Mouse (Mus musculus) gastrocnemius, adult 18-20 months (tissue): ENCODE data around the gene Camta2. TPM values are rescaled to one million over a fixed set of nuclear protein-coding genes. Genes with fewer than 3 reads are reported as not detected.
A peak's percentile ranks its signal among the peaks of the same experiment; 100 is the strongest.

Experiments
- DNase-seq: peaks from one replicate; pipeline ENCODE4 v3.0.0; 2021; ENCODE audit warnings: low spot score
- total RNA-seq, 2 experiments: library from RNA; stranded (reverse); gene quantifications; 2 replicates each; pipeline ENCODE4 v1.2.3; 2021

Gene Camta2
- total RNA-seq, 2 experiments from 2014 or later, result 40.6 TPM

GRCm38 (mm10) chr11:70649185-70649734 lies 38.6 kb downstream of the Camta2 start:
- no peak for DNase-seq

GRCm38 (mm10) chr11:70648512-70648911 lies 39.4 kb downstream of the Camta2 start:
- DNase-seq, result no peak

GRCm38 (mm10) chr11:70647716-70648420 lies 40.0 kb downstream of the Camta2 start:
- no peak for DNase-seq

GRCm38 (mm10) chr11:70646691-70647650 lies 40.9 kb downstream of the Camta2 start, which contains the start of the genes Rnf167 and Slc25a11:
Gene Rnf167 (plus strand): TSS chr11:70647235.
Gene Slc25a11 (minus strand): TSS chr11:70647479.
- peak; percentile 97 for DNase-seq

GRCm38 (mm10) chr11:70646259-70646555 lies 41.7 kb downstream of the Camta2 start:
- DNase-seq, result no peak

GRCm38 (mm10) chr11:70645461-70646258 lies 42.2 kb downstream of the Camta2 start:
- no peak for DNase-seq

- no peak for DNase-seq
Measured at GRCm38 (mm10) chr11:70644564-70645103, 43.3 kb downstream of the Camta2 start.

- no peak for DNase-seq
Measured at GRCm38 (mm10) chr11:70643051-70643450, 44.9 kb downstream of the Camta2 start.

- no peak for DNase-seq
Measured at GRCm38 (mm10) chr11:70641241-70641640, 46.7 kb downstream of the Camta2 start.

- no peak for DNase-seq
Measured at GRCm38 (mm10) chr11:70639976-70640375, 47.9 kb downstream of the Camta2 start.

- no peak for DNase-seq
Measured at GRCm38 (mm10) chr11:70638714-70639278, 49.1 kb downstream of the Camta2 start, which contains the start of gene Gp1ba. Gene Gp1ba (plus strand): TSS chr11:70639122.

GRCm38 (mm10) chr11:70638293-70638692 lies 49.6 kb downstream of the Camta2 start:
- no peak for DNase-seq

GRCm38 (mm10) chr11:70637764-70638163 lies 50.1 kb downstream of the Camta2 start:
- DNase-seq, result no peak

- DNase-seq, result no peak
Measured at GRCm38 (mm10) chr11:70635601-70636000, 52.3 kb downstream of the Camta2 start.

GRCm38 (mm10) chr11:70630129-70630528 lies 57.8 kb downstream of the Camta2 start:
- DNase-seq, result no peak

- DNase-seq, result no peak
Measured at GRCm38 (mm10) chr11:70629557-70629956, 58.3 kb downstream of the Camta2 start.

- DNase-seq, result no peak
Measured at GRCm38 (mm10) chr11:70628431-70628830, 59.5 kb downstream of the Camta2 start.

- DNase-seq, result no peak
Measured at GRCm38 (mm10) chr11:70626877-70627276, 61.0 kb downstream of the Camta2 start.

GRCm38 (mm10) chr11:70625473-70625872 lies 62.4 kb downstream of the Camta2 start:
- DNase-seq, result no peak

GRCm38 (mm10) chr11:70623053-70623742 lies 64.7 kb downstream of the Camta2 start:
- DNase-seq, result no peak
